Mouse (Mus musculus) G1E (cell line): ENCODE results near the gene C730034F03Rik. TPM values are rescaled to one million over a fixed set of nuclear protein-coding genes. Genes with fewer than 3 reads are reported as not detected.

ENCODE experiments used
- ATAC-seq: 2 replicates; pipeline ENCODE4 v1.8.0; 2016; ENCODE audit warnings: mild to moderate bottlenecking; ENCODE audit not compliant: insufficient number of reproducible peaks, poor library complexity, low FRiP score, severe bottlenecking; ENCODE audit errors: extremely low read depth
- DNase-seq: peaks from one replicate; pipeline ENCODE4 v3.0.0; 2012; ENCODE audit warnings: low spot score
- H3K27me3 ChIP-seq: 2 replicates; pipeline ENCODE4 v1.6.1; 2012; ENCODE audit warnings: mild to moderate bottlenecking, low read length, inconsistent platforms; ENCODE audit not compliant: insufficient read depth
- H3K36me3 ChIP-seq: replicated peaks from 2 replicates; pipeline ENCODE3; 2012; ENCODE audit warnings: mild to moderate bottlenecking, inconsistent platforms
- H3K4me1 ChIP-seq: 2 replicates; pipeline ENCODE4 v1.6.1; 2012; ENCODE audit warnings: low read depth, low read length, inconsistent platforms, mixed read lengths; ENCODE audit not compliant: insufficient read depth
- H3K4me3 ChIP-seq: 2 replicates; pipeline ENCODE4 v1.5.1; 2012; ENCODE audit warnings: low read depth, mild to moderate bottlenecking, inconsistent platforms, low read length, moderate library complexity, mixed read lengths
- H3K9me3 ChIP-seq: replicated peaks from 2 replicates; pipeline ENCODE4 v1.6.1; 2012; ENCODE audit warnings: inconsistent platforms
- CTCF ChIP-seq: IDR thresholded peaks from 2 replicates; pipeline ENCODE4 v1.5.1; 2012; ENCODE audit warnings: low read depth, low read length, inconsistent platforms, mixed read lengths
- GATA1 ChIP-seq: IDR thresholded peaks from 2 replicates; pipeline ENCODE4 v1.6.1; 2012; ENCODE audit warnings: borderline replicate concordance, low read length, inconsistent platforms, mixed read lengths
- GATA2 ChIP-seq: IDR thresholded peaks from 2 replicates; pipeline ENCODE4 v1.6.1; 2012; ENCODE audit warnings: low read depth, low read length, inconsistent platforms, borderline replicate concordance
- POLR2AphosphoS5 ChIP-seq: IDR thresholded peaks from 2 replicates; pipeline ENCODE4 v1.6.1; 2012; ENCODE audit warnings: low read depth, low read length, inconsistent platforms; ENCODE audit not compliant: insufficient replicate concordance
- TAL1 ChIP-seq: conservative IDR thresholded peaks from 2 replicates; pipeline ENCODE4 v1.6.1; 2012; ENCODE audit warnings: low read depth, low read length, inconsistent platforms, mixed read lengths
- polyA plus RNA-seq: library from polyadenylated mRNA; stranded (reverse); fragments of >175 nt; gene quantifications from 2 replicates; pipeline ENCODE4 v1.2.3, GENCODE M21; 2012
- total RNA-seq, 2 experiments: library from RNA; stranded (forward) in 1 of 2; stranded (reverse) in 1 of 2; fragments of 200-1000 nt in 1 of 2; fragments of >200 nt in 1 of 2; fragmentation: Nextera tagmentation in 1 of 2; gene quantifications; 2 replicates each; pipeline ENCODE4 v1.2.3; 2014 to 2017

The C730034F03Rik gene
- total and polyA plus RNA-seq, 3 experiments: 0.24 to 7.4 (median 4.9) TPM

GRCm38 (mm10) chr15:89431271-89431670 is 1.9 kb downstream of the C730034F03Rik start:
- no peak for TF ChIP-seq GATA2
- TF ChIP-seq POLR2AphosphoS5: no peak
- TF ChIP-seq CTCF: no peak
- no peak for TF ChIP-seq GATA1
- TF ChIP-seq TAL1: no peak
- Histone ChIP-seq H3K4me3 (no peak overlapping the region), H3K36me3 (peaks cover 37% of the 10 kb centered on the region), H3K9me3 (no peaks in the 10 kb centered on the region), H3K27me3 (no peaks in the 10 kb centered on the region), H3K4me1 (peaks cover 27% of the 10 kb centered on the region)
- DNase-seq (no peak), ATAC-seq (no peak)

- TF ChIP-seq CTCF: no peak
- no peak for TF ChIP-seq GATA1
- no peak for TF ChIP-seq TAL1
- no peak for TF ChIP-seq GATA2
- H3K4me3 ChIP-seq: no peak overlapping the region
- no peaks in the 10 kb centered on the region for H3K27me3 ChIP-seq
- peaks cover 32% of the 10 kb centered on the region for H3K36me3 ChIP-seq
- ATAC-seq (no peak), DNase-seq (no peak)
- H3K4me1 ChIP-seq: peaks cover 27% of the 10 kb centered on the region
- H3K9me3 ChIP-seq: no peaks in the 10 kb centered on the region
Measured at GRCm38 (mm10) chr15:89431806-89432205, 2.4 kb downstream of the C730034F03Rik start.

- no peak for ATAC-seq
- no peak for DNase-seq
- TF ChIP-seq GATA1 (no peak), TAL1 (no peak), POLR2AphosphoS5 (no peak), CTCF (no peak), GATA2 (no peak)
- H3K9me3 ChIP-seq: no peaks in the 10 kb centered on the region
- H3K36me3 ChIP-seq: peaks cover 20% of the 10 kb centered on the region
- no peak overlapping the region for H3K4me3 ChIP-seq
- peaks cover 24% of the 10 kb centered on the region for H3K4me1 ChIP-seq
- no peaks in the 10 kb centered on the region for H3K27me3 ChIP-seq
Measured at GRCm38 (mm10) chr15:89432946-89433345, 3.6 kb downstream of the C730034F03Rik start.

GRCm38 (mm10) chr15:89434136-89434535 is 4.7 kb downstream of the C730034F03Rik start:
- Histone ChIP-seq H3K9me3 (no peaks in the 10 kb centered on the region), H3K27me3 (no peaks in the 10 kb centered on the region), H3K36me3 (peaks cover 14% of the 10 kb centered on the region), H3K4me1 (peaks cover 13% of the 10 kb centered on the region), H3K4me3 (no peak overlapping the region)
- ATAC-seq (no peak), DNase-seq (no peak)
- no peak for TF ChIP-seq CTCF

- no peaks in the 10 kb centered on the region for H3K9me3 ChIP-seq
- no peaks in the 10 kb centered on the region for H3K27me3 ChIP-seq
- TF ChIP-seq POLR2AphosphoS5: no peak
- TF ChIP-seq GATA1: no peak
- no peak for TF ChIP-seq GATA2
- TF ChIP-seq TAL1: no peak
- TF ChIP-seq CTCF: no peak
- H3K36me3 ChIP-seq: peaks cover 14% of the 10 kb centered on the region
- peaks cover 12% of the 10 kb centered on the region for H3K4me1 ChIP-seq
- DNase-seq (no peak), ATAC-seq (no peak)
- no peak overlapping the region for H3K4me3 ChIP-seq
Measured at GRCm38 (mm10) chr15:89435878-89436277, 6.5 kb downstream of the C730034F03Rik start.

- no peak for TF ChIP-seq CTCF
- no peak for TF ChIP-seq TAL1
- TF ChIP-seq GATA1: no peak
- no peak for TF ChIP-seq GATA2
- TF ChIP-seq POLR2AphosphoS5: no peak
- Histone ChIP-seq H3K36me3 (no peaks in the 10 kb centered on the region), H3K4me1 (0 out of 2 replicates have a peak, but pooled peaks cover 1% of the 10 kb centered on the region), H3K9me3 (no peaks in the 10 kb centered on the region), H3K27me3 (peaks cover 2% of the 10 kb centered on the region; the same call in 1 of the 2 replicates), H3K4me3 (no peak overlapping the region)
- DNase-seq (no peak), ATAC-seq (no peak)
Measured at GRCm38 (mm10) chr15:89442486-89443070, 13.2 kb downstream of the C730034F03Rik start.
